Mouse (Mus musculus): ENCODE results near the gene Pitpnc1.

Gene Pitpnc1

DNA sequence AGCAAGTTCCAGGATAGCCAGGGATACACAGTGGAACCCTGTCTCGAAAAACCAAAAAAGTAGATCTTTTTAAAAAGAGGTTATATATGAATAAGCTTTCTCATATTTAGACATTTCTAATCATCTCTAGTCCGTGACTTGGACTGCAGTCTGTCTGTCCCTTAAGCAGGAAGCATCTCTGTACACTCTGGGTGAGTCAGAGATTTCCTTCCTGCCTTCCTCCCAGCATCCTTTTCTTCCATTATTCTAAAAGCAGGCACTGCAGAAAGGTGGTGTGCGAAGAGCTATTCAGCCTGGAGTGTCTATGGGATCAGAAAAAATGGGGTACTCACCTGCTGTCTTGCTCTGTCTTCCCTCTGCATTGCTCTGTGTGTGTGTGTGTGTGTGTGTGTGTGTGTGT, 100.0 kb downstream of the Pitpnc1 start:
- no peak for DNase-seq (ENCODE audit: low read depth)

DNA sequence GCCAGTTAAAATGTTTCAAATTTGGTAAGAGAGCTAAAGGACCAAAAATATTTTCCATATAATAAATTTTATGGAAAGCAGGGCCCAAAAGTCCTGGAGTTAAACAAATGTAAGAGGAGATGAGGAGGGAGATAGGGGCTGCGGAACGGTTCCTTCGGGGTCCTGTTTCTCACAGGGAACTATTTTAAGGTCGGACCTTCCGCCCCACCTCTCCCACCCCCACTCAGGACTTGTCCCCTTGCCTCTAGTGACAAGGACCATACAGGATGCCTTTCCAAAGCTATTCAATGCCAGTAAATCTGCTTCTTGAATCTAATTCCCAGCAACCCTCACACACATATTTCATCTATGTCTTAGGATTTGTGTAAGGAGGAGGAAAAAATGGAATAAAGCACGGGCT, 100.8 kb downstream of the Pitpnc1 start:
- DNase-seq (ENCODE audit: low read depth), result no peak

DNA sequence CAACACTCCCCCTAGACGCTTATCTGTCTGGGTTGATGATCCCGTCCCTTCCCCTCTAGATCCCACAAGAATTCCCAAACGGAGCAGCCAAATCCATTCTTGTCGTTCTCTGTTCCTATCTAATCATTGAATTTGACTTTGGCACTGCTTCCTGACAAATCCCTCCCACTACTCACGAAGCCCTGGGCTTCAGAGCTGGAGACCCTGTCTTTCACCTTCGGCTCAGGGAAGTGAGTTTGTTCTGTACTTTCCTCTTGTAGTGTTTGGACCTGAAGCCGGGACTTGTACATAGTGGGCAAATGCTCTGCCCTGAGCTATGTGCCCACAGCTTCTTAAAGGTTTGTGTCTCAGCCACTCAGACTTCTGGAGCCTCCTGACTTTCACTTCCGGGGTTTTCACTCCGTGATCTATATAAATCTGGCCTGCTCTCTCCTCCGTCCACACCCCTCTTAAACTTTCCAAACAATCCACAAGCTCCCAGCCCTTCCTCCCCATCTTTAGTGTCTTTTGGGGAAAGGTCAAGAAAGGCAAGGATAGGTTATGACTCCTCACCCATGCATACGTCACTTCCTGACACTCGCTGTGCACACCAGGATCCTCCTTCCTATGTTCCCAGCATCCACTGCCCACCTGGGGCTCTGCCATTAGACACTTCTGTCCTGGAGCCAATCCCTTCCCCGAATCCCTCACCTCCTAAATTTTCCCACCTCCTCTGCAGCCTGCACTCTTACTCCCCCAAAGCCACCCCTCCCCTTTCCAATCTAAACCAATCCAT, 104.4 kb downstream of the Pitpnc1 start:
- no peak for DNase-seq (ENCODE audit: low read depth)

DNA sequence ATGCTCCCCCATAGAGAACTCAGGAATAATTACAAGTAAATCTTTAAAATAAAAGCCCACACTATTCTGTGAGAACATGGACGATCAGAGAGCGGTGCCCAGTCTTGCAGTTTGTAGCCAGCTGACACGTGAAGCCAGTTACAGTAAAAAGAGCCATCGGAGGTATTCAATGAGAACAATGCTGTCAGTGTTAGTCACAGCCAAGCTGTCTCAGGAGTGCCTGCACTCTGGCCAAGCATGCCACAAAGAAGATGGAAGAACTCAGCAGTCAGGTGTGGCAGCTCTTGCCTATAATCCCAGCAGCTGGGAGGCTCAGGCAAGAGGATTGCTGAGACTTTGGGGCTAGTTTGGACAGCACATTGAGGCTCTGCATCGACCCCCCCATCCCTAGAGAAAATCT, 111.8 kb downstream of the Pitpnc1 start:
- DNase-seq (ENCODE audit: low read depth), result no peak

DNA sequence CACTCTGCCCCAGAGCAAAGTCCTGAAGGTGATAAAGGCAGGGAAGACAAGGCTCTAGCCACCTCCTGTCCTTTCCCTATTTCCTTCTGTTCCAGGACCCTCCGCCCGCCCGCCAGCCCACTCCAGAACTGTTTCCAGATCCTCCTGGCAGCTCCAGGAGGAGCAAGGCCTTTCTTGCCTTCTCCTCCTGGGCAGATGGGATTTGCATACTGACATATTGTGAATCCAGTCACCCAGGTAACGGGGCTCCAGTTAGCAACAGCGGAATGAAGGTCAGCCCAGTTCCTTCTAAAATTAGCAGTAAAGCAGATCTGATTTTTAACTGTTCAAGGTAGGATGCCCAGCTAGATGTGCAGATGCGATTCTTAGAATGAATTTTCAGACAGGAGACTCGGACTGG, 114.3 kb downstream of the Pitpnc1 start:
- no peak for DNase-seq (ENCODE audit: low read depth)

DNA sequence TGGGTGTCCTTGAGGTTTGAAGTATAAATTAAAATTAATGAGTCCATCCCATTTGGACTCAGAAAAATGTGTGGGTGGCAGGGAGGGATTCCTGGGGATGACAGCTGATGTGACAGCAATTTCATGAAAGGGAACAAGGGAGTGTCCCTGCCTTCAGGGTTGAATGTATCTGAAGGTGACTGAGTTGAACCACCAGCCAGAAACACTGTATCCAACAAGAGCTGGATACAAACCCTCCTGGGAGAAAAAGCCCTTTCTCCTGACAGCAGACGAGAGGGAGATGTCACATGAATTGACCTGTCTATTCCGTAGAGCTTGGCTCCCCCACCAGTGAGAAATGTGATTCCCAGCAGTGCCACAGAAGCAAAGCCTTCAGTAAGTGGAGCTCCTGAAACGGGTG, 115.0 kb downstream of the Pitpnc1 start:
- no peak for DNase-seq (ENCODE audit: low read depth)

DNA sequence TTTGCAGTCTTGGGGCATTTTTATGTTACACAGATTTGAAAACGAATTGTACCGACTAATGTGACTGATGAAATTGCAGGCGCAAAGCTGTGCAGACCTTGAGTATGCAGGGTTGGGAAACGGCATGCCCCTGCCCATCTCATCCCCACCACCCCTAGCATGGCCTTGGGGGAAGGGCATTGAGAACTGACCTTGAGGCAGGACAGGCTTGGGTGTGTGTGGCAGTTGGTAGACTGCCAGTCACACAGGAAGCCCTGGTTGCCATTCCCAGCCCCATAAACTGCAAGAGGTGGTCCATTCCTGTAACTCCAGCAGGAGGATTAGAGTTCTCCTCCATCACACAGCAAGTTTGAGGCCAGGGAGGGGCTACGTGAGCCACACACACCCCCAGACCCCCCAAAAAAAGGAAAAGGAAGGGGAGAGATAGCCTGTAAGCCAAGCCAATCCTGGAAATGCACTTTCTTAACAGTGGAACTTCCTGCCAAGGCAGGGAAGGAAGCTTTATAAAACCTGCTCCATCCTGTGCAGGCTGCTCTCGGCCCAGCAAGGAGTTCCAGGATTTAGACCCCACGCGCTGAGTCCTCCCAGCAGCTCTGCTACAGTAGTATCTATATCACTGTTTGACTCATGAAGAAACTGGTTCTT, 115.9 kb downstream of the Pitpnc1 start:
- no peak for DNase-seq (ENCODE audit: low read depth)

DNA sequence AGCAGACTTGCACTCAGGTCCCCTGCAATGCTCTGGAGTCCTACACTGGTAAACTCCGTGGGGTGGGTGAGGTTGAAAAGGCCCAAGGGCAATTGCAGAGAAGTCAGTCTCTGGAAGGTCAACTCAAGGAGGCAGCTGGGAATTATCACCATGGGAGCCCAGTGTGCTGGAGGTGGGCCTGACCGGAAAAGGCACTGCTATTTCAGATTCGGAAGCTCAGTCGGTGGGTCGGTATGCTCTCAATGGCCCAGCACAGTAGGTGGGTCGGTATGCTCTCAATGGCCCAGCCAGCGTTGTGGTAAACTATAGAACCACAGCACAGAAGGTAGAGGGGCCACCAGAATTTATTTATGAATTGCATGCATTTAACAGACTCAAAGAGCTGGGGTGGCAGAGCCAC, 117.9 kb downstream of the Pitpnc1 start:
- no peak for DNase-seq (ENCODE audit: low read depth)

DNA sequence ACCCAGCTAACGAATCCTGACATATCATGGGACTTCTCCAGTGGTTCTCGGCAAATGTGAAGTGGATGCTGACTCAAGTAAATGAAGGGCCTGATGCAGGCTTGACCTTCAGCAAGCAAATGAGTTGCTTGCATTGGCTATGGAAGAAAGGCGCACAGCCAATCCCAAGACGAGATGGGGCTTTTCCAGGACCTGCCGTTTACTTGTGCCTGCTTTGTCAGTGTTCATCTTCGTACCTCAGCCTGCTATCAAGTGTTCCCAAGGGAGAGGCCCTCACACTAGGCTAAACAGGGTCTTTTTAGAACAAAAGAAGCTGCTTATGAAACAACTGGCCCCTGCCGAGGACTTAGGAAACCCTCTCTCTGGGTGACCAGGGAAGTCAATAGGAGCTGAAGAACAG, 120.7 kb downstream of the Pitpnc1 start:
- no peak for DNase-seq (ENCODE audit: low read depth)

DNA sequence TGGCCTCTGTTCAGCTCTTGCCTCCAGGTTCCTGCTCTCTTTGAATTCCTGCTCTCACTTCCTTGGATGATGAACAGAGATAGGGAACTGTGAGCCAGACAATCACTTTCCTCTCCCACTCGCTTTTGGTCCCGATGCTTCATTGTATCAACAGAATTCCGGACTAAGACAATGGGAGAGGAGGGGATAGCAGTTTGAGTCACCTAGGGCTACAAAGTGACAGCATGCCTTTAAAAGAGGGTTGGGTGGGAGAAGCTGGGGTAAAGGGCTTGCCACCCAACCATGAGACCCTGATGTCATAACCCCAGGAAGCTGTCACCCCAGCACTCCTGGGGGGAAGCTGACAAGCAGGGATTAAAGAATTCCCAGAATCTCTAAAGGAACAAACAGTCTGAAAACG, 127.5 kb downstream of the Pitpnc1 start:
- no peak for DNase-seq (ENCODE audit: low read depth)

DNA sequence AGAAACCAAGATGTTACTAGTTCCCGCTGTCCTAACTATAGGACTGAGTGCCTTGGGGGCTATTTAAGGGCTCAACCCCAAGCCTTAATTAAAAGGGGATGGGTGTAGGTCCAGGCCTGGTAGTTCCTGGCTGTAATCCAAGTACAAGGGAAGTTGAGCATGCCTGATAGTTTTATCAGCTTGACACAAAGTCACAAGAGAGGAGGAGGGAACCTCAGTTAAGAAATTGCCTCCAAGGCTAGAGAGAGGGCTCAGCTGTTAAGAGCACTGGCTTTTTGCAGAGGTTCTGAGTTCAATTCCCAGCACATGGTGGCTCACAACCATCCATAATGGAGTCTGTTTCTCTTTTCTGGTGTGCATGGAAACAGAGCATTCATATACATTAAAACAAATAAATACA, 128.1 kb downstream of the Pitpnc1 start:
- no peak for DNase-seq (ENCODE audit: low read depth)

DNA sequence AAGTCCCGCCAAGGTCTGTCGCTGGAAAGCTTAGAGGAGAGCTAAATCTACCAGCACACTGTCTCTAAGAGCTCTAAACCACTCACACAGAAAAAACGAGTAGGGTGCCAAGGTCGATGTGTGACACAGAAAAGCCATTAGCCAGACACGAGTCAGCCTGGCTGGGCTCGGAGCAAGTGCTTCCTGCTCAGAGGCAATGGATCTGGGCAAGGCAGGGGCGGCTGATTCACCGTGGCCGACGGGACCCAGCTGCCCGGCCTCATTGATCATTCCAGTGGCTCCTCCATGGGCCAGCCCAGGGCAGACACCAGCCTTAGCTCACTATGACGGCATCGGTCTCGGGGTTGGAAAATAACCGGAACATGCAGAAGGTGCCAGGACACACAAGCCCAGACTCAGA, 129.2 kb downstream of the Pitpnc1 start:
- no peak for DNase-seq (ENCODE audit: low read depth)

DNA sequence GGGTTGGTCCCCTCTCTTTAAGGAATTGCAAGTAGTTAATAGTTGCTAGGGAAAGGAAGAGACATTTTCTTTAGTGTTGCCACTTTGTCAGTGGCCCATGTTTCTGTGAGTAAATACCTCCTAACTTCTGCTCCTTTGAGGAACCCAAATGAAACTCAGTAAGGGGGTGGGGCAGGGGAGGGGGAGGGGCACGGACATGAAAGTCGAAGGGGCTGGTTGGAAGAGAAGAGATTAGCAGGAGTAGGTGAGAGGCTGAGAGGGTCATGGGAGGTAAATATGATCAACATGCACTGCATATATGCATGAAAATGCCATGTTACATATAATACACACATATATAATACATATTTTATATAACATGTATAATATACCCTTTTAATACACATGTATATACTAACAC, 129.7 kb downstream of the Pitpnc1 start:
- DNase-seq (ENCODE audit: low read depth), result no peak

DNA sequence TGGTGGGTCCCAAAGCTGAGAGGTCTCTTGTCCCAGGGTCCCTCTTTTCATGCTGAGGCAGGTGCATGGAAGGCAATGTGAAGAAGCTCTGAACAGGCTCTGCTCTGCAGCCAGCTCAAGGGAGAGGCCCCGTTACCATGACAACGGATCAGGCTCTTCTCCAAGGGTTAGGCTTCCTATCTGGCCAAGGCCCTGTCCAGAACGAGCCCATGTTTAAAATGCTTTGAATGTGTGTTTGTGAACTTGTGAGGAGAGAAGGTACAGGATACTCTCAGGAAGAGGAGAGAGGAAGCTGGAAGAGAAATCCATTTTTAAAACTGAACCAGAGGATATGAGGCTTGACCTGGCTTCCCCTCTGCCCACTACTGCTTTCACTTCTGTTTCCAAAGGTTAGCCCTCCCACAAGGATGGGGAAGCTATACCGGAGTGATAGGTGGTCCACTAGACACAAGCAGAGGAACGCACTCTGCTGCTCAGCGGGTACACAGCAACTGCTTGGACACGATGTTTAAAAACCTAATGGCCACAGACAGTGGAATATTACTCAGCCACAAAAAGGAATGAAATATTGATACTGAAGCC, 131.2 kb downstream of the Pitpnc1 start:
- no peak for DNase-seq (ENCODE audit: low read depth)

DNA sequence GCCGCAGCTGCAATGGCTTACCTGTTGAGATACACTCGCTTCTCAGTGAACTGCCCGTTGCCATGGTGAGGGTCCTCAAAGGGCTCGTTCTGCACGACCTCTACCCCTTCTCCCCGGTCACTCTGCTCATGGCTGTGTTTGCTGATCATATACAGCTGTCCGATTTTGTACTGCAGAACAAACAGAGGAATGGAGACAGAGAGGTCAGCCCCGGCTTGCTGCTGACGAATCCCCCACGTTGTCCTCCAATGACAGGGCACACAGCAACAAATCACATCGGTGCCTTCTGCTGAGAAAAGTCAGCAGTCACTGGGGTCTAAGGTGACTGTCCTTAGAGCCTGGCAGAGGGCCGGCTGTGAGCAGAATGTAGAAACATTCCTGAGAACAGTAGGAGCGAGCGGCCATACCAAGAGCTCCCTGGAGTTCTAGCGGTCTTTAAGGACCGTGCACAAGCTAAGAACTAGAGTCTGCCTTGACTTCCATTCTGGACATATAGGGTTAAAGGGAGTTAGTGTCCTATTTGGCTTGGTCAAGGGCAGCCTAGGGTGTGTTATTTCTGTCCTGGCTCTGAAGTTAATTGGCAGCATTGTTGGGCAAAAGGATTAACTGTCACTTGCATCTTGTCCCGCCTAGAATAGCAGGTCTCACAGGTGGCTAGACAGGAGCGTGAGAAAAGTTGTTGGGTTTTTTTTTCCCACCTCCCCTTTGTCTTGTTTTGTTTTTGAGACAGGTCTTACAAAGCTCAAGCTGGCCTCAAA, 132.9 kb downstream of the Pitpnc1 start:
- no peak for DNase-seq (ENCODE audit: low read depth)

DNA sequence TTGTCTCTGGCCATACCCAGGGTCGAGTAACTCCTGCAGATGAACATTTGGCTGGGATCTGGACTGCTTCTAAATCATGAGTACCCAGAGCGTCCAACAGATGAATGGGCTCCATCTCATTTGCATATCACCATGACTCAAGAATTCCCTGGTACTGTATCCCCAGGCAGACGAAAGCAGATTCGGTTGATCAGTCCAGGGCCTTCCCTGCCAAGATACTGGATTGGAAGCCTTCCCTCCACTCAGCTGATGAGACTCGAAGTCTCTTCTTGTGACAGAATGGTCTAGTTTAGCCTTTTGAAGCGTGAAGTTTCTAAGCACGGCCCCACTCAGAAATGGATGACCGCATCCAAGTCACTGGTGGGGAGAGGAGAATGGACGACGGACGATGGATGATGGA, 134.7 kb downstream of the Pitpnc1 start:
- no peak for DNase-seq (ENCODE audit: low read depth)

DNA sequence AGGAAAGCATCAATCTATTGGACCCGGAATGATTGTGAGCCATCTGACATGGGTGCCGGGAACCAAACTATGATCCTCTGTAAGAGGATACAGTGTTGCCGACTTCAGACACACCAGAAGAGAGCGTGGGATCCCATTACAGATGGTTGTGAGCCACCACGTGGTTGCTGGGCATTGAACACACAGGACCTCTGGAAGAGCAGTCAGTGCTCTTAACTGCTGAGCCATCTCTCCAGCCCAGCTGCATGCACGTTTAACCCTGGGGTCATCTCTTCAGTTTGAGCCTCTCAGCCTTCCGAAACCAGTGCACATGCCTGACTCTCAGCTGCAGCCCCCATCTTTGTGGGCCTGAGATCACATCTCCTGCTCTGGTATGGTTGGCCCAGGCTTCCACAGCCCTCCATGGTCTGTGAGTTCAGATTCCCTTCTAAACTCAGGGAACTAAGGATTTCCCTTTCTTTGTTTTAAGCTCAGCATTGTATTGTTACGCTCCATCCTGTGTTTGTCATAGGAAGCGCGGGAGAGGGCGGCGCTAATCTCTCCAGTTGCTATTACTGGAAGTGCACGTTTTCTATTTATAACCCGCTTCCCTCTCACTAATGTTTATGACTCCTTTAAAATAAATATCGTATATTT, 135.5 kb downstream of the Pitpnc1 start:
- no peak for DNase-seq (ENCODE audit: low read depth)

DNA sequence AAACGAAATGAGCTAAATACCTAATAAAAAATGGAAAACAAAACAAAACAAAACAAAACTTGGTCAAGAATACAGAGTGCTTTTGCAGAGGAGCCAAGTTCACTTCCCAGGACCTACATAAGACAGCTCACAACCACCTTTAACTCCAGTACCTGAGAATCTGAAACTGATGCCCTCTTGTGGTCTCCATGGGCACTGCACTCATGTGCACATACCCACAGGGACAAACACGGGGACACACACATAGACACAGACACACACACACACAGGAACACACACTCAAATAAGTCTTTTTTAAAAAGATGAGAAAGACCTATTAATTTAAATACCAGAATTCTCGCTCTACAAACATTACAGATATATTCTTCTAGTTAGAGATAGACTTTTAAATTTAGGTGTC, 137.6 kb downstream of the Pitpnc1 start:
- no peak for DNase-seq (ENCODE audit: low read depth)

DNA sequence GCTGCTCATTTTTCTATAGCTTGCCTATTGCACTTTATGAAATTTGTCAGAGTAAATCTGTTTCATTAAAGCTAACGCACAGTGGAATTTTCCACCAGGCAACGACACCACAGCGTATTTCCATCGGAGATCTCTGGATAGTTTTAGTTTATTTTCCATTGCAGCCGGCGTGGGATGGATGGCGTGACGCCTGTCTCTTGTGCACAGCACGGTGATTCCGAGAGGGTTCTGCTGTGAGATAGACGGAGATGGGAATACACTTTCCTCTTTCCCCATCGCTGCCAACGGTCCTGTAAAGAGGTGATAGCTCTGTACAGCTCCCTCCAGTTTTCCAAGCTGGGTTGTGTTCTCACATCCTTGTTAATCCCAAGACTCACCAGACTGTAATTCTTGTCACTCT, 138.2 kb downstream of the Pitpnc1 start:
- DNase-seq (ENCODE audit: low read depth), result no peak

DNA sequence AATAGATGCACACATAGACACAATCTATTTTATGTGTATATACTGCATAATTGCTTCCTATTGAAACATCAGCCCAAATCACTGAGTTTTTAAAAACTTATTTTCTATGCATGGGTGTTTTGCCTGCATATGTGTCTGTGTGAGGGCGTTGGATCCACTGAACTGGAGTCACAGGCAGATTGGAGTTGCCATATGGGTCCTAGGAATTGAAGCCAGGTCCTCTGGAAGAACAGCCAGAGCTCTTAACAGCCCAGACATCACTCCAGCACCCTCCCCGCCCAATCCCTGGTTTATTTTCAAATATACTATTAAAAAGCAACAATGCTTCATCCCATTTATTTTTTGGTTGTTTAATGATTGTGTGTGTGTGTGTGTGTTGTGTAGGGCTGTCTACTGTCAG, 139.1 kb downstream of the Pitpnc1 start:
- no peak for DNase-seq (ENCODE audit: low read depth)

DNA sequence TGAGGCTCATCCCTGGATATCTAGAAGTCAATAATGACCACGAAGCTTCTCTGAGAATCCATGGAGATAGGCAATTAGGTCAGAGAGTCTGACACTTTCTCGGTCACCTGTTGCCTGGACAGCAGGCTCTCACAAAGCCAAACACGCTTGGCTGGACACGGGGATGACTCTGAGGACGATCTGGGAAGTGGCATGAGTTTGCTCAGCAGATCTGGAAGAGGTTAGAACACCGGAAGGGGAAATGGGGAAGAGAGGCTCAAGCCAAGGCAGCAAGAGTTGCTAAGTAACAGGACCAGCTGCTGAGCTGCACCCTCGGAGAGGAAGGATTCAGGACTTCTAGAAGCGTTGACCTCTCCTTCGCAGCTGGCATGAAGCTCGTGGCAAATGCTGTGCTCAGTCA, 143.2 kb downstream of the Pitpnc1 start:
- no peak for DNase-seq (ENCODE audit: low read depth)
